15 mouse cellular contexts compared by ENCODE assay signal in genomic region chr1:155335963-155336362, GRCm38 (mm10).
"Had no signal": no experiment of that assay in that cellular context is flagged by ENCODE, and none has a peak within 500 bp of the region (broad histone marks: within the 10 kb centered on the region; RNA-seq: fewer than 3 reads in every experiment).

No protein-coding gene starts in this region.

- H3K27ac ChIP-seq: neural tube, embryonic 13.5 days; neural tube, embryonic 15.5 days; stomach, embryonic 15.5 days; stomach, postnatal 0 days had no signal

- H3K9ac ChIP-seq: neural tube, embryonic 13.5 days; neural tube, embryonic 15.5 days; stomach, embryonic 15.5 days had no signal

- H3K4me3 ChIP-seq: neural tube, embryonic 13.5 days; neural tube, embryonic 15.5 days; stomach, embryonic 15.5 days had no signal

- H3K27me3 ChIP-seq: neural tube, embryonic 13.5 days; neural tube, embryonic 15.5 days; stomach, embryonic 15.5 days had no signal

- H3K36me3 ChIP-seq: stomach, embryonic 15.5 days had no signal

- H3K4me2 ChIP-seq: neural tube, embryonic 13.5 days; neural tube, embryonic 15.5 days; stomach, embryonic 15.5 days had no signal

- DNase-seq: retina, postnatal 1 day; right cerebral cortex, adult 18-20 months; right cerebral cortex, postnatal 14 days; right cerebral cortex, postnatal 25 days; right cerebral cortex, postnatal 4 days; spleen, adult 18-20 months; thymus, adult 18-20 months; thymus, adult 2 months; thymus, postnatal 14 days; thymus, postnatal 25 days; thymus, postnatal 36 days had no signal

- H3K9me3 ChIP-seq: neural tube, embryonic 13.5 days; neural tube, embryonic 15.5 days; stomach, embryonic 15.5 days had no signal

- H3K4me1 ChIP-seq: neural tube, embryonic 13.5 days; neural tube, embryonic 15.5 days; stomach, embryonic 15.5 days had no signal
